Mouse (Mus musculus) stomach, postnatal 0 days (tissue): Measurements from ENCODE around the gene Camk2n2. TPM values are rescaled to one million over a fixed set of nuclear protein-coding genes. Genes with fewer than 3 reads are reported as not detected.
A peak's percentile ranks its signal among the peaks of the same experiment; 100 is the strongest.

Source experiments
- ATAC-seq: fragments of 200-750 bp; cut with Nextera tagmentation; 2 replicates; pipeline ENCODE4 v1.8.0; 2017; ENCODE audit not compliant: low FRiP score, low TSS enrichment
- DNase-seq: peaks from one replicate; pipeline ENCODE4 v3.0.0-alpha.2; 2016; ENCODE audit warnings: low spot score
- H3K27ac ChIP-seq: fragments of 300-500 bp; sonication (generic); replicated peaks from 2 replicates; pipeline ENCODE4 v1.5.1; 2014; ENCODE audit warnings: mild to moderate bottlenecking, control low read depth
- H3K27me3 ChIP-seq: fragments of 300-500 bp; sonication (generic); 2 replicates; pipeline ENCODE4 v1.6.1; 2014; ENCODE audit warnings: low read length; ENCODE audit not compliant: control insufficient read depth, insufficient read depth
- H3K36me3 ChIP-seq: fragments of 300-500 bp; sonication (generic); 2 replicates; pipeline ENCODE4 v1.6.1; 2014; ENCODE audit warnings: low read length, mixed read lengths; ENCODE audit not compliant: control insufficient read depth, insufficient read depth
- H3K4me1 ChIP-seq: fragments of 300-500 bp; sonication (generic); replicated peaks from 2 replicates; pipeline ENCODE4 v1.6.1; 2014; ENCODE audit warnings: antibody characterized with exemption; ENCODE audit not compliant: control insufficient read depth, insufficient read depth
- H3K4me2 ChIP-seq: fragments of 300-500 bp; sonication (generic); replicated peaks from 2 replicates; pipeline ENCODE4 v1.6.1; 2014; ENCODE audit warnings: low read depth, mild to moderate bottlenecking, control low read depth, moderate library complexity
- H3K4me3 ChIP-seq: fragments of 300-500 bp; sonication (generic); 2 replicates; pipeline ENCODE4 v1.5.1; 2014; ENCODE audit warnings: low read depth, low read length, control low read depth
- H3K9ac ChIP-seq: fragments of 300-500 bp; sonication (generic); 2 replicates; pipeline ENCODE4 v1.6.1; 2014; ENCODE audit warnings: mild to moderate bottlenecking, low read length, control low read depth, mixed read lengths
- H3K9me3 ChIP-seq: fragments of 300-500 bp; sonication (generic); 2 replicates; pipeline ENCODE4 v1.6.1; 2016; ENCODE audit warnings: low read length; ENCODE audit not compliant: control insufficient read depth
- CTCF ChIP-seq: IDR thresholded peaks from 2 replicates; pipeline ENCODE4 v1.5.1; 2016; ENCODE audit warnings: antibody characterized with exemption, low read depth, mild to moderate bottlenecking, moderate library complexity
- EP300 ChIP-seq: optimal IDR thresholded peaks from 2 replicates; pipeline ENCODE3; 2016; ENCODE audit warnings: antibody characterized with exemption
- WGBS: fragments of 180-500 bp; shearing (Covaris S2); extraction: QIAGEN DNeasy Blood & Tissue Kit; methylation state at CpG from one replicate; pipeline ENCODE4 v1.1.7; 2014; 5-methylcytosine and 5-hydroxymethylcytosine counted together
- polyA plus RNA-seq: library from polyadenylated mRNA; unstranded; fragments of >200 nt; fragmentation: Nextera tagmentation; extraction: Ambion mirVana; gene quantifications from 2 replicates; pipeline ENCODE4 v1.2.1, GENCODE M21; 2015

The Camk2n2 gene
- polyA plus RNA-seq, 1 experiment from 2014 or later: 1.2 TPM

GRCm38 (mm10) chr16:20600511-20600910 is 20.6 kb downstream of the Camk2n2 start:
- no peaks in the 10 kb centered on the region for H3K9me3 ChIP-seq
- no peak overlapping the region for H3K9ac ChIP-seq
- no peak overlapping the region for H3K4me2 ChIP-seq
- ATAC-seq (no peak), DNase-seq (no peak)
- TF ChIP-seq CTCF (no peak), EP300 (no peak)
- no peaks in the 10 kb centered on the region for H3K27me3 ChIP-seq
- no peaks in the 10 kb centered on the region for H3K4me1 ChIP-seq
- H3K4me3 ChIP-seq: no peak overlapping the region
- no peak overlapping the region for H3K27ac ChIP-seq
- WGBS: 74% methylated on average over 5 of the region's 5 CpGs
- peaks cover 4% of the 10 kb centered on the region for H3K36me3 ChIP-seq

GRCm38 (mm10) chr16:20596687-20597441 is 24.2 kb downstream of the Camk2n2 start:
- ATAC-seq (peak; percentile 52; the same call in 1 of the 2 replicates), DNase-seq (no peak)
- H3K4me2 ChIP-seq: no peak overlapping the region
- H3K9ac ChIP-seq: no peak overlapping the region
- no peaks in the 10 kb centered on the region for H3K4me1 ChIP-seq
- H3K27me3 ChIP-seq: no peaks in the 10 kb centered on the region
- H3K9me3 ChIP-seq: no peaks in the 10 kb centered on the region
- H3K27ac ChIP-seq: no peak overlapping the region
- WGBS: 46% methylated on average over 7 of the region's 7 CpGs
- H3K4me3 ChIP-seq: no peak overlapping the region
- H3K36me3 ChIP-seq: no peaks in the 10 kb centered on the region
- TF ChIP-seq EP300 (no peak), CTCF (no peak)

DNA sequence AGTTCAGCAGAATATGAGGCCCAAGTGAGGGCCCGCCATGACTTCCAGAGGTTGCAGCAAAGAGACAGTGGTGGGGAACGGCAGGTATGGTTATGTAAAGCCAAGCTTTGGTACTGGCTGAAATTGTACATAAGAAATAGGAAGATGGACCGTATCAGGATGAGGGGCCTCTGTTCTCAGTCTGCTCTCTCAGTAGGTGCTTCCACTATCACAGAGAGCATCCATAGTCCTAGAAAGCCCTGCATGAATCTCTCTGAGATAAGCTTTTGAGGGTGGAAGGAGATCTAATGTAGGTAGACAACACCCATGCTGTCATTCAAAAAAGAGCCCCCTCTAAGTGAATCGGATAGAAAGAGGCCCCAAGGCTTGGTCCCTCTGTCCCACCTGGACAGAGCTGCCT is 25.4 kb downstream of the Camk2n2 start:
- no peaks in the 10 kb centered on the region for H3K9me3 ChIP-seq
- H3K36me3 ChIP-seq: no peaks in the 10 kb centered on the region
- H3K4me2 ChIP-seq: no peak overlapping the region
- DNase-seq (no peak), ATAC-seq (no peak)
- no peak overlapping the region for H3K9ac ChIP-seq
- H3K27me3 ChIP-seq: peaks cover 3% of the 10 kb centered on the region; the same call in 1 of the 2 replicates
- TF ChIP-seq EP300: no peak
- TF ChIP-seq CTCF: no peak
- no peak overlapping the region for H3K27ac ChIP-seq
- WGBS: 80% methylated on average over 4 of the region's 4 CpGs
- no peak overlapping the region for H3K4me3 ChIP-seq
- no peaks in the 10 kb centered on the region; the same call in 1 of the 2 replicates for H3K4me1 ChIP-seq

DNA sequence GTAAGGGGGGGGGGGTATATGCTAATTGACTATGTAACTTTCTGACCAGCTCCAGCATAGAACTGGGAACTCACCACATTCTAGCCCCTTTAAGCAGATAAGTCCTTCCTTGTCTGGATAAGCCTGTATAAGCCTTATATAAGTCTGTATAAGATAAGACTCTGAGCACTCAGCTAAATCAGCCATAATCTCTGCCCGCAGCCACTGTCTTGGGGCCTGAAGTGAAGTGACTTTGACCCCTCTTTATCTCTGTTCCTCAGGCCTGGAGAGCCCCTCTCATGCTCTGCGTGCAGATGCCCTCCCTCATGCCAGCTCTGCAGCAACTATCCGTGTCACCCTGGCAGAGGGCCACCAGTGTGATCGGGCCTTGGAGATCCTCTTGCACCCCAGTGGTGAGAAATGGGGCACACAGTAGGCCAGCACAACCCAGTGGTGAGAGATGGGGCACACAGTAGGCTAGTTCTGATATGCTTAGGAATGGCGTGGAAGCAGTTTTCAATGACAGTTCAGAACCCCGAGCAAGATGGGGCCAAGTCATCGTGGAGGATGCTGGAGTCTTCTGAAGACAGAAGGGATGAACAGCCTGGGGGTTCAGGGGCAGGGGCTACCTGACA is 25.9 kb downstream of the Camk2n2 start:
- Histone ChIP-seq H3K27ac (no peak overlapping the region), H3K9me3 (no peaks in the 10 kb centered on the region), H3K36me3 (no peaks in the 10 kb centered on the region), H3K4me3 (no peak overlapping the region), H3K4me1 (no peaks in the 10 kb centered on the region; the same call in 1 of the 2 replicates), H3K9ac (no peak overlapping the region), H3K4me2 (no peak overlapping the region), H3K27me3 (peaks cover 5% of the 10 kb centered on the region; the same call in 1 of the 2 replicates)
- TF ChIP-seq CTCF (no peak), EP300 (no peak)
- DNase-seq (no peak), ATAC-seq (no peak)
- 77% methylated on average over 7 of the region's 7 CpGs for WGBS

DNA sequence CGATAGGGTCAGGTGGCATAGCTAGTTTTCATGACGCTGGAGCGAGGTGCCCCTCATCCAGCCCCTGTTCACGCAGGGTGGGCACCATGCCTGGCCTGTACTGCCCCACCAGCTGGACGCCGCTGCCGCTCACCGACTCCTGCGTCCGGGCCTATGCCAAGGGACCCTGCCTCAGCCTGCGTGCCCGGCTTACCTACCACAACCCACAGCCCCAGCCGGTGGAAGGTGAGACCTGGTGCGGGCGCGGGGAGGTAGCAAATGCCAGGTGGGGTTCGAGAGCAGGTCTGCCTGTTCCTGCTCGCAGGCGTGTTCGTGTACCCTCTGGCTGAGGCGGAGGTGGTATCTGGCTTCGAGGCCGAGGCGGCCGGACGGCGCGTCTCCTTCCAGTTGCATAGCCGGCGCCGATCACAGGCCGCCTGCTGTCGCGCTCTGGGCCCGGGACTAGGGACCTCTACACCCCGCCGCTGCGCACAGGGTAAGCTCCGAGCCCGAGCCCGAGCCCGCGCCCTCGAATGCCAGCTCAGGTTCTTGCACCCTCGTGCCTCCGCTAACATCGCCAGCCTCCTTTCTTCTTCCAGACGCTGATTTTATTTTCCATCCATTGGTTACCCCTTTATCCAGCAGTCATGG is 29.9 kb downstream of the Camk2n2 start:
- Histone ChIP-seq H3K27ac (no peak overlapping the region), H3K9ac (no peak overlapping the region), H3K4me1 (no peaks in the 10 kb centered on the region; the same call in 1 of the 2 replicates), H3K4me2 (no peak overlapping the region), H3K9me3 (no peaks in the 10 kb centered on the region), H3K36me3 (no peaks in the 10 kb centered on the region), H3K27me3 (peaks cover 5% of the 10 kb centered on the region; the same call in 1 of the 2 replicates), H3K4me3 (0 out of 2 replicates have a peak overlapping the region, but pooled peaks have one; percentile 6)
- 0 out of 2 replicates have a peak, but pooled peaks have one; percentile 11 for ATAC-seq
- TF ChIP-seq EP300 (no peak), CTCF (no peak)
- WGBS: 7% methylated on average over 48 of the region's 48 CpGs
- no peak for DNase-seq
